In genomic region chr9:99139194-99140023, GRCm38 (mm10) we compare ENCODE assay signal across 7 mouse cellular contexts. TPM values are rescaled to one million over a fixed set of nuclear protein-coding genes. Genes with fewer than 3 reads are reported as not detected.
DNase-seq lines count a peak whose midpoint lies in the region; ATAC-seq and TF ChIP-seq lines count a peak whose summit lies in the region.

No protein-coding gene starts in this region.

- under 1% methylated on average over 77 of the region's 77 CpGs for WGBS in forebrain, embryonic 11.5 days
- under 1% methylated on average over 52 of the region's 77 CpGs for WGBS in hindbrain, embryonic 16.5 days
- under 1% methylated on average over 70 of the region's 77 CpGs for WGBS in liver, embryonic 14.5 days (ENCODE audit: insufficient replicate concordance)
- WGBS in neural tube, embryonic 13.5 days = under 1% methylated on average over 69 of the region's 77 CpGs

- TF ChIP-seq CTCF in liver, embryonic 14.5 days (IDR thresholded peaks at IDR 0.05; ENCODE audit: low read depth) = no peak

- no peaks in the 10 kb centered on the region for H3K36me3 ChIP-seq in forebrain, embryonic 11.5 days (ENCODE audit: control insufficient read depth, insufficient read depth, low read length)
- H3K36me3 ChIP-seq in hindbrain, embryonic 16.5 days (ENCODE audit: control insufficient read depth, insufficient read depth, low read length) = no peaks in the 10 kb centered on the region
- H3K36me3 ChIP-seq in liver, embryonic 14.5 days (replicated peaks; ENCODE audit: control insufficient read depth, insufficient read depth, low read depth) = no peaks in the 10 kb centered on the region
- no peaks in the 10 kb centered on the region for H3K36me3 ChIP-seq in neural tube, embryonic 13.5 days

- TF ChIP-seq EP300 in liver, embryonic 14.5 days (IDR thresholded peaks at IDR 0.05; ENCODE audit: low read depth) = no peak

- peak overlapping the region; percentile 80 for H3K4me2 ChIP-seq in forebrain, embryonic 11.5 days (ENCODE audit: low read depth, low read length, severe bottlenecking)
- peak overlapping the region; percentile 73 for H3K4me2 ChIP-seq in hindbrain, embryonic 16.5 days (ENCODE audit: low read length)
- peak overlapping the region; percentile 70 for H3K4me2 ChIP-seq in liver, embryonic 14.5 days (ENCODE audit: low read depth)
- peak overlapping the region; percentile 68 for H3K4me2 ChIP-seq in neural tube, embryonic 13.5 days

- H3K4me1 ChIP-seq in forebrain, embryonic 11.5 days (replicated peaks; ENCODE audit: control insufficient read depth, insufficient read depth, low read length) = peaks cover 5% of the 10 kb centered on the region; the same call in 1 of the 2 replicates
- peaks cover 16% of the 10 kb centered on the region for H3K4me1 ChIP-seq in hindbrain, embryonic 16.5 days (ENCODE audit: control insufficient read depth, insufficient read depth, low read depth, low read length)
- H3K4me1 ChIP-seq in liver, embryonic 14.5 days (replicated peaks; ENCODE audit: control insufficient read depth in 2 of 2, insufficient read depth in 2 of 2, low read length in 1 of 2) = peaks cover 27 to 30% of the 10 kb centered on the region in 2 experiments
- peaks cover 30% of the 10 kb centered on the region for H3K4me1 ChIP-seq in neural tube, embryonic 13.5 days (replicated peaks)

- peak overlapping the region; percentile 83 for H3K9ac ChIP-seq in forebrain, embryonic 11.5 days (ENCODE audit: low read length)
- H3K9ac ChIP-seq in hindbrain, embryonic 16.5 days (ENCODE audit: low read depth, low read length) = peak overlapping the region; percentile 93
- peak overlapping the region; percentile 82 for H3K9ac ChIP-seq in liver, embryonic 14.5 days (replicated peaks)
- H3K9ac ChIP-seq in neural tube, embryonic 13.5 days = peak overlapping the region; percentile 93

- no peaks in the 10 kb centered on the region; the same call in 1 of the 2 replicates for H3K27me3 ChIP-seq in forebrain, embryonic 11.5 days (ENCODE audit: control insufficient read depth, insufficient read depth, low read length)
- no peaks in the 10 kb centered on the region for H3K27me3 ChIP-seq in hindbrain, embryonic 16.5 days (replicated peaks; ENCODE audit: control insufficient read depth, insufficient read depth, low read length)
- H3K27me3 ChIP-seq in liver, embryonic 14.5 days (ENCODE audit: control insufficient read depth, insufficient read depth, low read length) = no peaks in the 10 kb centered on the region
- 0 out of 2 replicates have a peak, but pooled peaks cover 5% of the 10 kb centered on the region for H3K27me3 ChIP-seq in neural tube, embryonic 13.5 days

- peak; percentile 60 for DNase-seq in spleen, postnatal 10 days (ENCODE audit: low spot score in 2 of 2)
- no peak for DNase-seq in spleen, adult 18-20 months
- DNase-seq in adrenal gland, postnatal 14 days = peak; percentile 53
- peak; percentile 70 for DNase-seq in forebrain, embryonic 11.5 days (ENCODE audit: low spot score)
- DNase-seq in liver, embryonic 14.5 days (ENCODE audit: low read depth in 3 of 3, low spot score in 3 of 3) = peak in 2 of 3 experiments; percentile 34 to 76

- H3K27ac ChIP-seq in forebrain, embryonic 11.5 days (ENCODE audit: low read depth, low read length) = peak overlapping the region; percentile 41; the same call in 1 of the 2 replicates
- H3K27ac ChIP-seq in hindbrain, embryonic 16.5 days (ENCODE audit: low read depth, low read length) = peak overlapping the region; percentile 96
- H3K27ac ChIP-seq in liver, embryonic 14.5 days = peak overlapping the region; percentile 58
- H3K27ac ChIP-seq in neural tube, embryonic 13.5 days (replicated peaks) = peak overlapping the region; percentile 96

- ATAC-seq in forebrain, embryonic 11.5 days (replicated peaks; ENCODE audit: low FRiP score) = peak; percentile 86
- ATAC-seq in hindbrain, embryonic 16.5 days = peak; percentile 84
- peak; percentile 82 for ATAC-seq in liver, embryonic 14.5 days (ENCODE audit: insufficient read depth)
- ATAC-seq in neural tube, embryonic 13.5 days (ENCODE audit: low read depth) = peak; percentile 84

- H3K9me3 ChIP-seq in forebrain, embryonic 11.5 days (ENCODE audit: control insufficient read depth, low read length) = no peaks in the 10 kb centered on the region
- H3K9me3 ChIP-seq in hindbrain, embryonic 16.5 days (ENCODE audit: control insufficient read depth, low read length) = no peaks in the 10 kb centered on the region
- no peaks in the 10 kb centered on the region for H3K9me3 ChIP-seq in liver, embryonic 14.5 days (ENCODE audit: control insufficient read depth, low read length)
- no peaks in the 10 kb centered on the region for H3K9me3 ChIP-seq in neural tube, embryonic 13.5 days

- peak overlapping the region; percentile 66 for H3K4me3 ChIP-seq in forebrain, embryonic 11.5 days (ENCODE audit: low read depth, low read length)
- H3K4me3 ChIP-seq in hindbrain, embryonic 16.5 days (ENCODE audit: low read length) = peak overlapping the region; percentile 87
- H3K4me3 ChIP-seq in liver, embryonic 14.5 days (ENCODE audit: insufficient read depth in 1 of 2, low read depth in 2 of 2, low read length in 2 of 2) = peak overlapping the region; percentile 94 to 96
- peak overlapping the region; percentile 78 for H3K4me3 ChIP-seq in neural tube, embryonic 13.5 days

RNA-seq across cellular contexts. Expression of gene Pik3cb, which starts 1.0 kb away (rescaled TPM):
- 12.1 and 12.2 TPM in 2 replicates for total RNA-seq in adrenal gland, postnatal 14 days (2021)
- polyA plus RNA-seq in forebrain, embryonic 11.5 days (2014; fragmentation: Nextera tagmentation; extraction: Ambion mirVana) = 1.6 and 1.7 TPM in 2 replicates
- 2.1 and 2.9 TPM in 2 replicates for polyA plus RNA-seq in hindbrain, embryonic 16.5 days (2015; fragmentation: Nextera tagmentation; extraction: Ambion mirVana)
- polyA plus RNA-seq in liver, embryonic 14.5 days (2012; rRNA removed) = 3.0 and 4.3 TPM in 2 replicates
- polyA plus RNA-seq in liver, embryonic 14.5 days (2014; fragmentation: Nextera tagmentation; extraction: Ambion mirVana) = 1.8 and 2.3 TPM in 2 replicates
- polyA plus RNA-seq in neural tube, embryonic 13.5 days (2015; fragmentation: Nextera tagmentation; extraction: Ambion mirVana) = 2.1 and 3.5 TPM in 2 replicates

Comparison
In these comparisons a context has a peak if more than half of its experiments do, and no peak if none do; other contexts are left out.
1. DNase-seq: peak in spleen, postnatal 10 days (2 of 2), adrenal gland, postnatal 14 days (single experiment), forebrain, embryonic 11.5 days (single experiment) and liver, embryonic 14.5 days (2 of 3); none in spleen, adult 18-20 months (0 of 2).
2. H3K27ac ChIP-seq: peak in every context shown above with its lines; median percentile 96 in hindbrain, embryonic 16.5 days; 96 in neural tube, embryonic 13.5 days; 58 in liver, embryonic 14.5 days; 41 in forebrain, embryonic 11.5 days.
3. Peak in every context shown above with its lines, with median percentiles within 50 percentile points of each other: ATAC-seq, H3K4me2 ChIP-seq, H3K4me3 ChIP-seq and H3K9ac ChIP-seq.